Mouse (Mus musculus): ENCODE data around the gene Bclaf1. TPM values are rescaled to one million over a fixed set of nuclear protein-coding genes. Genes with fewer than 3 reads are reported as not detected.

The Bclaf1 gene
- polyA plus RNA-seq, 1 experiment from 2014 or later, result 123 TPM

- Histone ChIP-seq H3K27ac (ENCODE audit: low read length) (no peak overlapping the region), H3K27me3 (ENCODE audit: control insufficient read depth, insufficient read depth, low read depth, low read length) (no peaks in the 10 kb centered on the region), H3K4me3 (ENCODE audit: low read length) (no peak overlapping the region), H3K4me2 (ENCODE audit: low read depth, low read length) (no peak overlapping the region), H3K36me3 (ENCODE audit: control insufficient read depth, insufficient read depth, low read length) (no peaks in the 10 kb centered on the region), H3K9ac (ENCODE audit: low read length) (no peak overlapping the region), H3K9me3 (ENCODE audit: control insufficient read depth, low read length) (no peaks in the 10 kb centered on the region), H3K4me1 (replicated peaks; ENCODE audit: control insufficient read depth, insufficient read depth, low read length) (no peaks in the 10 kb centered on the region)
- no peak for ATAC-seq (ENCODE audit: low read depth)
- 82% methylated on average over 3 of the region's 3 CpGs for WGBS
These were observed 69.1 kb downstream of the Bclaf1 start for GRCm38 (mm10) chr10:20381352-20381751.

DNA sequence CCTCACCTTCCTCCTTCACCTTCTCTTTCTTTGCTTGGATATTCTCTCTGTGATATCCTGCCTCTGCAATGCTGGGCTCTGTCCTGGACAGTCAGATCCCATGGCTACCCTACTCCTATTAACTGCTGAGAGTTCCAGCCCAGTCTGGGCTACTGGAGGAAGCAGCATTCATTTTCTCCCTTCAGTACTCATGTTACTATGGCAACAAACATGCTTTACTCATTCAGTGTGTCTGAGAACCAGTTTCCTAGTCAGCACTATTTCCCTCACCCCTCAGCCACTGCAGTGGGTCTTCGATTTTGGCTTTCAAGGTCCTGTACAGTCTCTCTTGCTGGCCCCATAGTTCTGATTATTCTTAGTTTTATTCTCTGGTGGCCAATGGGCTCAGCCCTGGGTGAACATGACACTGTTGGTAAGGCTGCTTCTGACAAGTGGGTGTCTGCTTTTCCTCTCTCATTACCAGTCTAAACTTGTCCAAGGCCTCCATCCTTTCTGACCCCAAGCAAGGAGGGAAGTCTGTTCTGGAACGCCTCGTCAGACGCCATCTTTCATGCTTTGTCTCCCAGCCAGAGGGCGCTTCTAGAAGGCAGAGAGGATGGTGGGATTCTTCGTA is 70.6 kb downstream of the Bclaf1 start:
- no peak overlapping the region for H3K9ac ChIP-seq (ENCODE audit: low read length)
- H3K4me2 ChIP-seq (ENCODE audit: low read depth, low read length), result no peak overlapping the region
- H3K27me3 ChIP-seq (ENCODE audit: control insufficient read depth, insufficient read depth, low read depth, low read length), result no peaks in the 10 kb centered on the region
- H3K4me1 ChIP-seq (replicated peaks; ENCODE audit: control insufficient read depth, insufficient read depth, low read length), result no peaks in the 10 kb centered on the region
- 73% methylated on average over 6 of the region's 6 CpGs for WGBS
- no peaks in the 10 kb centered on the region for H3K9me3 ChIP-seq (ENCODE audit: control insufficient read depth, low read length)
- no peak overlapping the region for H3K4me3 ChIP-seq (ENCODE audit: low read length)
- ATAC-seq (ENCODE audit: low read depth), result no peak
- no peak overlapping the region for H3K27ac ChIP-seq (ENCODE audit: low read length)
- H3K36me3 ChIP-seq (ENCODE audit: control insufficient read depth, insufficient read depth, low read length), result no peaks in the 10 kb centered on the region

GRCm38 (mm10) chr10:20390568-20390967 is 78.3 kb downstream of the Bclaf1 start:
- H3K4me3 ChIP-seq (ENCODE audit: low read length), result no peak overlapping the region

More at GRCm38 (mm10) chr10:20390568-20390967, 78.3 kb downstream of the Bclaf1 start:
- H3K9me3 ChIP-seq (ENCODE audit: control insufficient read depth, low read length), result no peaks in the 10 kb centered on the region
- H3K4me1 ChIP-seq (replicated peaks; ENCODE audit: control insufficient read depth, insufficient read depth, low read length), result no peaks in the 10 kb centered on the region
- ATAC-seq (ENCODE audit: low read depth), result no peak
- H3K27ac ChIP-seq (ENCODE audit: low read length), result no peak overlapping the region
- 40% methylated on average over 3 of the region's 3 CpGs for WGBS
- no peaks in the 10 kb centered on the region for H3K36me3 ChIP-seq (ENCODE audit: control insufficient read depth, insufficient read depth, low read length)
- H3K27me3 ChIP-seq (ENCODE audit: control insufficient read depth, insufficient read depth, low read depth, low read length), result no peaks in the 10 kb centered on the region
- no peak overlapping the region for H3K4me2 ChIP-seq (ENCODE audit: low read depth, low read length)
- no peak overlapping the region for H3K9ac ChIP-seq (ENCODE audit: low read length)

Small RNA genes lying within 50 kb of the gene (microRNA-seq; reads per million reads assigned to microRNA genes)
- not detected for gene Mir6413

Other genes starting within 250 kb of the Bclaf1 start
- 14.4 TPM in 2 replicates for gene Map7, start 164.0 kb upstream of the Bclaf1 start, polyA plus RNA-seq (2015; fragmentation: Nextera tagmentation; extraction: Ambion mirVana)
- gene Mtfr2, start 35.3 kb downstream of the Bclaf1 start, polyA plus RNA-seq (2015; fragmentation: Nextera tagmentation; extraction: Ambion mirVana), result 3.1 and 3.3 TPM in 2 replicates